22 mouse cellular contexts compared by ENCODE assay signal in genomic region chr7:115420960-115421359, GRCm38 (mm10).
DNase-seq lines count a peak whose midpoint lies in the region; ATAC-seq lines count a peak whose summit lies in the region.
"Had no signal": no experiment of that assay in that cellular context is flagged by ENCODE, and none has a peak within 500 bp of the region (broad histone marks: within the 10 kb centered on the region; RNA-seq: fewer than 3 reads in every experiment).

No protein-coding gene starts in this region.

- H3K27ac ChIP-seq in forebrain, embryonic 14.5 days (ENCODE audit: low read depth, low read length), result no peak overlapping the region
- no peak overlapping the region for H3K27ac ChIP-seq in forebrain, embryonic 12.5 days
- H3K27ac ChIP-seq: hindbrain, embryonic 13.5 days; intestine, embryonic 15.5 days had no signal

- no peaks in the 10 kb centered on the region for H3K9me3 ChIP-seq in forebrain, embryonic 14.5 days (replicated peaks; ENCODE audit: control insufficient read depth, low read length)
- H3K9me3 ChIP-seq in forebrain, embryonic 12.5 days, result no peaks in the 10 kb centered on the region
- H3K9me3 ChIP-seq: G1E; hindbrain, embryonic 13.5 days; intestine, embryonic 15.5 days; megakaryocyte, embryonic 14.5 days had no signal

- no peak overlapping the region for H3K4me3 ChIP-seq in forebrain, embryonic 14.5 days (ENCODE audit: low read depth, low read length)
- H3K4me3 ChIP-seq in forebrain, embryonic 12.5 days (replicated peaks), result no peak overlapping the region
- H3K4me3 ChIP-seq: hindbrain, embryonic 13.5 days; intestine, embryonic 15.5 days; megakaryocyte, embryonic 14.5 days had no signal

- no peaks in the 10 kb centered on the region for H3K4me1 ChIP-seq in forebrain, embryonic 14.5 days (ENCODE audit: control insufficient read depth, insufficient read depth, low read length)
- H3K4me1 ChIP-seq in forebrain, embryonic 12.5 days, result peaks cover 12% of the 10 kb centered on the region
- H3K4me1 ChIP-seq: hindbrain, embryonic 13.5 days; megakaryocyte, embryonic 14.5 days had no signal

- no peak for ATAC-seq in forebrain, embryonic 14.5 days
- ATAC-seq in forebrain, embryonic 12.5 days (ENCODE audit: low FRiP score), result no peak
- ATAC-seq: intestine, embryonic 15.5 days; liver, postnatal 0 days had no signal

- no peaks in the 10 kb centered on the region for H3K27me3 ChIP-seq in forebrain, embryonic 14.5 days (replicated peaks; ENCODE audit: control insufficient read depth, insufficient read depth, low read length)
- 0 out of 2 replicates have a peak, but pooled peaks cover 4% of the 10 kb centered on the region for H3K27me3 ChIP-seq in forebrain, embryonic 12.5 days
- H3K27me3 ChIP-seq: hindbrain, embryonic 13.5 days; intestine, embryonic 15.5 days had no signal

- H3K4me2 ChIP-seq in forebrain, embryonic 14.5 days (ENCODE audit: low read length), result no peak overlapping the region
- no peak overlapping the region for H3K4me2 ChIP-seq in forebrain, embryonic 12.5 days
- H3K4me2 ChIP-seq: hindbrain, embryonic 13.5 days; intestine, embryonic 15.5 days had no signal

- no peaks in the 10 kb centered on the region for H3K36me3 ChIP-seq in forebrain, embryonic 14.5 days (ENCODE audit: control insufficient read depth, insufficient read depth, low read length)
- no peaks in the 10 kb centered on the region for H3K36me3 ChIP-seq in forebrain, embryonic 12.5 days (replicated peaks)
- H3K36me3 ChIP-seq: G1E; hindbrain, embryonic 13.5 days; intestine, embryonic 15.5 days had no signal

- no peak overlapping the region for H3K9ac ChIP-seq in forebrain, embryonic 14.5 days (ENCODE audit: low read length)
- no peak overlapping the region for H3K9ac ChIP-seq in forebrain, embryonic 12.5 days
- H3K9ac ChIP-seq: hindbrain, embryonic 13.5 days; intestine, embryonic 15.5 days; liver, postnatal 0 days had no signal

- DNase-seq in forebrain, embryonic 14.5 days (ENCODE audit: low spot score), result peak; percentile 52
- peak; percentile 12 to 16 for DNase-seq in layer of hippocampus, postnatal 10 days (ENCODE audit: low spot score in 2 of 2)
- DNase-seq in layer of hippocampus, postnatal 25 days (ENCODE audit: extremely low spot score in 1 of 2, low spot score in 1 of 2), result no peak
- DNase-seq in right cerebral cortex, postnatal 14 days, result peak; percentile 11
- no peak for DNase-seq in right cerebral cortex, postnatal 25 days
- DNase-seq in retina, embryonic 14.5 days (ENCODE audit: low spot score), result peak; percentile 50
- no peak for DNase-seq in neural tube, embryonic 10.5 days (ENCODE audit: extremely low spot score, low spot score)
- DNase-seq: adrenal gland, postnatal 14 days; cerebellum, adult 11-12 months; cerebellum, postnatal 14 days; gastrocnemius, postnatal 36 days; heart, postnatal 10 days; kidney, adult 9 months; kidney, postnatal 25 days; liver; liver, postnatal 0 days; thymus, postnatal 25 days had no signal

- WGBS in forebrain, embryonic 14.5 days, result 21% methylated on average over 12 of the region's 12 CpGs
- 33% methylated on average over 12 of the region's 12 CpGs for WGBS in forebrain, embryonic 12.5 days

Comparison
In these comparisons a context has a peak if more than half of its experiments do, and no peak if none do; other contexts are left out.
1. DNase-seq: peak in forebrain, embryonic 14.5 days (single experiment), layer of hippocampus, postnatal 10 days (2 of 2), right cerebral cortex, postnatal 14 days (single experiment) and retina, embryonic 14.5 days (single experiment); none in layer of hippocampus, postnatal 25 days (0 of 2), right cerebral cortex, postnatal 25 days (single experiment) and neural tube, embryonic 10.5 days (single experiment).